In the genomic region with DNA sequence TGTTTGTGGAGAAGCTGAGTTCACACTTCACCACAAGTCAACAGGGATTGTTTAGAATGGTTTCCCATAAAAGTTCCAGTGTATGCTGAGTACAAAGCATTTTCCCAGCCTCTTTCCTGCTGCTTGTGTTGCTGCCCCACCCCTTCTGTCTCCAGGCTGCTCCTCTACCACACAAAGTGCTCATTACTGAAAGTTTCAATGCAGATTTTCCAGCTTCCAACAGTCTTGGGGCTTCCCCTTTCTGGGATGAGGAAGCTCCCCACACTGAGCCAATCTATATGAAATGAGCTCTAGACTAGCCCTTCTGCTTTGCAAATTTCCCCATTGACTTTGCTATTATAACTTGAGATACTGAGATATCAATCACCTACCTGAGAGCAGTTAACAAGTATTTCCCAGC, we compare ENCODE assay signal across 35 mouse cellular contexts. TPM values are rescaled to one million over a fixed set of nuclear protein-coding genes. Genes with fewer than 3 reads are reported as not detected.
A peak's percentile ranks its signal among the peaks of the same experiment; 100 is the strongest.
DNase-seq lines count a peak whose midpoint lies in the region; ATAC-seq and TF ChIP-seq lines count a peak whose summit lies in the region.
"Had no signal": no experiment of that assay in that cellular context is flagged by ENCODE, and none has a peak within 500 bp of the region (broad histone marks: within the 10 kb centered on the region; RNA-seq: fewer than 3 reads in every experiment).

No protein-coding gene starts in this region.

- H3K36me3 ChIP-seq in intestine, embryonic 15.5 days = no peaks in the 10 kb centered on the region
- no peaks in the 10 kb centered on the region for H3K36me3 ChIP-seq in intestine, postnatal 0 days (ENCODE audit: control insufficient read depth, insufficient read depth)
- H3K36me3 ChIP-seq in CH12.LX (replicated peaks in 1 of 2; ENCODE audit: control insufficient read depth in 1 of 2, insufficient read depth in 1 of 2, low read length in 1 of 2) = no peaks in the 10 kb centered on the region
- H3K36me3 ChIP-seq: embryonic facial prominence, embryonic 12.5 days; embryonic facial prominence, embryonic 15.5 days; forebrain, embryonic 12.5 days; G1E; heart, embryonic 10.5 days; heart, embryonic 13.5 days had no signal

- TF ChIP-seq CTCF in intestine, postnatal 0 days (IDR thresholded peaks at IDR 0.05; ENCODE audit: low read depth) = no peak
- TF ChIP-seq CTCF in CH12.LX (conservative IDR thresholded peaks at IDR 0.05 in 1 of 2, IDR thresholded peaks at IDR 0.05 in 1 of 2; ENCODE audit: low read depth in 2 of 2, low read length in 2 of 2) = no peak

- no peak overlapping the region for H3K4me2 ChIP-seq in intestine, embryonic 15.5 days (replicated peaks)
- no peak overlapping the region for H3K4me2 ChIP-seq in intestine, postnatal 0 days (replicated peaks; ENCODE audit: low read depth)
- H3K4me2 ChIP-seq in CH12.LX (ENCODE audit: insufficient read depth, low read depth, poor library complexity, severe bottlenecking) = peak overlapping the region; percentile 48
- H3K4me2 ChIP-seq: embryonic facial prominence, embryonic 12.5 days; embryonic facial prominence, embryonic 15.5 days; forebrain, embryonic 12.5 days; heart, embryonic 13.5 days; hindbrain, embryonic 14.5 days had no signal

- H3K79me2 ChIP-seq in CH12.LX (replicated peaks; ENCODE audit: control insufficient read depth, extremely low read depth, insufficient read depth, poor library complexity, severe bottlenecking) = no peaks in the 10 kb centered on the region

- peak; percentile 49; the same call in 1 of the 2 replicates for ATAC-seq in intestine, embryonic 15.5 days
- no peak for ATAC-seq in intestine, postnatal 0 days
- peak; percentile 67 for ATAC-seq in granulocyte monocyte progenitor cell, adult 5-6 weeks (replicated peaks; ENCODE audit: poor library complexity, severe bottlenecking)
- ATAC-seq in megakaryocyte progenitor cell, adult 5-6 weeks (replicated peaks; ENCODE audit: poor library complexity) = peak; percentile 77
- ATAC-seq in erythroblast, adult 5-6 weeks (replicated peaks; ENCODE audit: low FRiP score, poor library complexity, severe bottlenecking) = no peak
- no peak for ATAC-seq in frontal cortex, adult (ENCODE audit: low TSS enrichment)
- ATAC-seq: forebrain, embryonic 16.5 days; hindbrain, postnatal 0 days; inflammation-experienced regulatory T-cells, adult 6 months; Patski had no signal

- H3K4me1 ChIP-seq in intestine, embryonic 15.5 days (replicated peaks) = no peaks in the 10 kb centered on the region
- H3K4me1 ChIP-seq in intestine, postnatal 0 days (replicated peaks; ENCODE audit: control insufficient read depth, insufficient read depth, low read length) = no peaks in the 10 kb centered on the region
- H3K4me1 ChIP-seq in CH12.LX (ENCODE audit: control insufficient read depth in 1 of 2, insufficient read depth in 2 of 2) = peaks cover 24 to 57% of the 10 kb centered on the region in 2 experiments
- H3K4me1 ChIP-seq: embryonic facial prominence, embryonic 12.5 days; embryonic facial prominence, embryonic 15.5 days; forebrain, embryonic 12.5 days; heart, embryonic 10.5 days; heart, embryonic 13.5 days had no signal

- TF ChIP-seq EP300 in CH12.LX (IDR thresholded peaks at IDR 0.05; ENCODE audit: low read length) = peak; percentile 71

- no peaks in the 10 kb centered on the region for H3K27me3 ChIP-seq in intestine, embryonic 15.5 days (replicated peaks)
- H3K27me3 ChIP-seq in intestine, postnatal 0 days (replicated peaks; ENCODE audit: control insufficient read depth, insufficient read depth, low read length) = no peaks in the 10 kb centered on the region
- no peaks in the 10 kb centered on the region for H3K27me3 ChIP-seq in CH12.LX (replicated peaks)
- H3K27me3 ChIP-seq: embryonic facial prominence, embryonic 12.5 days; embryonic facial prominence, embryonic 15.5 days; forebrain, embryonic 12.5 days; heart, embryonic 13.5 days had no signal

- in situ Hi-C loops in CH12.LX (cut with MboI; ENCODE audit: low pct_ligation_motif_present, low pct_unique_long_range_greater_than_20kb, low sequenced_read_pairs) = no loop called here

- H3K27ac ChIP-seq in intestine, embryonic 15.5 days = no peak overlapping the region
- H3K27ac ChIP-seq in intestine, postnatal 0 days (ENCODE audit: low read depth, low read length) = no peak overlapping the region
- peak overlapping the region; percentile 93 for H3K27ac ChIP-seq in CH12.LX (ENCODE audit: insufficient read depth, low read depth)
- H3K27ac ChIP-seq: embryonic facial prominence, embryonic 12.5 days; embryonic facial prominence, embryonic 15.5 days; forebrain, embryonic 12.5 days; gastrocnemius, adult 2 months; heart, adult 2 months; heart, embryonic 10.5 days; heart, embryonic 13.5 days; hindbrain, embryonic 14.5 days; hindbrain, postnatal 0 days had no signal

- no peak overlapping the region for H3K4me3 ChIP-seq in intestine, embryonic 15.5 days (replicated peaks)
- no peak overlapping the region for H3K4me3 ChIP-seq in intestine, postnatal 0 days (ENCODE audit: low read depth, low read length)
- H3K4me3 ChIP-seq in CH12.LX (replicated peaks in 1 of 3; ENCODE audit: low read depth in 2 of 3, low read length in 2 of 3, poor library complexity in 1 of 3) = no peak overlapping the region
- H3K4me3 ChIP-seq: embryonic facial prominence, embryonic 12.5 days; embryonic facial prominence, embryonic 15.5 days; erythroblast, embryonic 14.5 days; forebrain, embryonic 12.5 days; gastrocnemius, adult 2 months; heart, adult 2 months; heart, embryonic 10.5 days; heart, embryonic 13.5 days had no signal

- dilution Hi-C loops in CH12.LX (cut with MboI; ENCODE audit: extremely low pct_ligation_motif_present, extremely low pct_unique_long_range_greater_than_20kb, low sequenced_read_pairs) = no loop called here

- H3K9ac ChIP-seq in intestine, embryonic 15.5 days = no peak overlapping the region
- H3K9ac ChIP-seq in intestine, postnatal 0 days (ENCODE audit: low read depth, low read length) = no peak overlapping the region
- peak overlapping the region; percentile 31; the same call in 1 of the 2 replicates for H3K9ac ChIP-seq in CH12.LX (ENCODE audit: insufficient read depth, low read depth)
- H3K9ac ChIP-seq: embryonic facial prominence, embryonic 12.5 days; embryonic facial prominence, embryonic 15.5 days; forebrain, embryonic 12.5 days; heart, embryonic 13.5 days; hindbrain, embryonic 14.5 days had no signal

- H3K9me3 ChIP-seq in intestine, embryonic 15.5 days = no peaks in the 10 kb centered on the region
- H3K9me3 ChIP-seq in intestine, postnatal 0 days (ENCODE audit: control insufficient read depth) = no peaks in the 10 kb centered on the region
- no peaks in the 10 kb centered on the region for H3K9me3 ChIP-seq in CH12.LX (replicated peaks; ENCODE audit: low read length)
- H3K9me3 ChIP-seq: embryonic facial prominence, embryonic 12.5 days; embryonic facial prominence, embryonic 15.5 days; forebrain, embryonic 12.5 days; G1E; heart, embryonic 10.5 days; heart, embryonic 13.5 days had no signal

- no peak for TF ChIP-seq POLR2A in CH12.LX (IDR thresholded peaks at IDR 0.05; ENCODE audit: low read depth, low read length)

- TF ChIP-seq RAD21 in CH12.LX (IDR thresholded peaks at IDR 0.05; ENCODE audit: low read depth, low read length) = no peak

- peak; percentile 59 for DNase-seq in CH12.LX (ENCODE audit: extremely low read depth)
- no peak for DNase-seq in cerebellum, postnatal 14 days
- DNase-seq: adrenal gland, postnatal 10 days; adrenal gland, postnatal 36 days; cerebellum, adult 11 months; cerebellum, adult 2 months; cerebellum, postnatal 10 days; gastrocnemius, adult 2 months; gastrocnemius, postnatal 14 days; heart, adult 2 months; heart, postnatal 14 days; heart, postnatal 4 days had no signal

RNA-seq across cellular contexts. Expression of a gene that starts 4.0 kb away (rescaled TPM):
- polyA plus RNA-seq in intestine, embryonic 15.5 days (2015; fragmentation: Nextera tagmentation; extraction: Ambion mirVana) = not detected in 2 replicates
- not detected in 2 replicates for polyA plus RNA-seq in intestine, postnatal 0 days (2015; fragmentation: Nextera tagmentation; extraction: Ambion mirVana)
- 1.3 and 1.6 TPM in 2 replicates for total RNA-seq in CH12.LX (2012; rRNA removed)
- not detected in 2 replicates for total RNA-seq in CH12.LX (2014; rRNA removed)
- 0.33 TPM in 1 of 2 replicates, not detected in the other for polyA plus RNA-seq in CH12.LX (2012; ENCODE audit: insufficient read length, low read depth)
- not detected in 2 replicates for total RNA-seq in granulocyte monocyte progenitor cell, adult 5-6 weeks (2014; fragmentation: Nextera tagmentation)
- total RNA-seq in granulocyte monocyte progenitor cell, adult 5-6 weeks (2017) = not detected in 2 replicates
- not detected in 2 replicates for total RNA-seq in megakaryocyte progenitor cell, adult 5-6 weeks (2015)
- total RNA-seq in megakaryocyte progenitor cell, adult 5-6 weeks (2017) = not detected in 2 replicates
- not detected in 2 replicates for total RNA-seq in erythroblast, adult 5-6 weeks (2015; ENCODE audit: low replicate concordance)
- 1.3 TPM in 1 of 2 replicates, not detected in the other for total RNA-seq in erythroblast, adult 5-6 weeks (2017; ENCODE audit: low replicate concordance)
- total RNA-seq: adrenal gland, adult 18-20 months; adrenal gland, postnatal 10 days; adrenal gland, postnatal 36 days; G1E; gastrocnemius, adult 2 months; gastrocnemius, postnatal 14 days; heart, adult 2 months; heart, postnatal 14 days; heart, postnatal 4 days; hindbrain, postnatal 0 days had no signal
- polyA plus RNA-seq: cerebellum, adult 2 months; embryonic facial prominence, embryonic 12.5 days; embryonic facial prominence, embryonic 15.5 days; erythroblast, embryonic 14.5 days; forebrain, embryonic 12.5 days; forebrain, embryonic 16.5 days; frontal cortex, adult 2 months; G1E; gonadal fat pad, adult 2 months; heart, adult 2 months; heart, embryonic 10.5 days; heart, embryonic 13.5 days; heart, embryonic 16.5 days; hindbrain, embryonic 11.5 days; hindbrain, embryonic 14.5 days; hindbrain, postnatal 0 days; inflammation-experienced regulatory T-cells, adult 6 months; Patski had no signal

RNA-seq across cellular contexts. Expression of a gene that starts 19.5 kb away (rescaled TPM):
- 27.9 and 88.1 TPM in 2 replicates for polyA plus RNA-seq in intestine, embryonic 15.5 days (2015; fragmentation: Nextera tagmentation; extraction: Ambion mirVana)
- polyA plus RNA-seq in intestine, postnatal 0 days (2015; fragmentation: Nextera tagmentation; extraction: Ambion mirVana) = 21.7 and 23.3 TPM in 2 replicates
- total RNA-seq in CH12.LX (2012; rRNA removed) = 0.17 TPM in 1 of 2 replicates, not detected in the other
- total RNA-seq in CH12.LX (2014; rRNA removed) = not detected in 2 replicates
- polyA plus RNA-seq in CH12.LX (2012; ENCODE audit: insufficient read length, low read depth) = not detected in 2 replicates
- total RNA-seq in granulocyte monocyte progenitor cell, adult 5-6 weeks (2014; fragmentation: Nextera tagmentation) = not detected in 2 replicates
- not detected in 2 replicates for total RNA-seq in granulocyte monocyte progenitor cell, adult 5-6 weeks (2017)
- total RNA-seq in megakaryocyte progenitor cell, adult 5-6 weeks (2015) = not detected in 2 replicates
- not detected in 2 replicates for total RNA-seq in megakaryocyte progenitor cell, adult 5-6 weeks (2017)
- 2.1 TPM in 1 of 2 replicates, not detected in the other for total RNA-seq in erythroblast, adult 5-6 weeks (2015; ENCODE audit: low replicate concordance)
- not detected in 2 replicates for total RNA-seq in erythroblast, adult 5-6 weeks (2017; ENCODE audit: low replicate concordance)
- total RNA-seq: adrenal gland, adult 18-20 months; adrenal gland, postnatal 10 days; adrenal gland, postnatal 36 days; gastrocnemius, adult 2 months; gastrocnemius, postnatal 14 days; heart, postnatal 14 days had no signal
- polyA plus RNA-seq: embryonic facial prominence, embryonic 12.5 days; erythroblast, embryonic 14.5 days; forebrain, embryonic 12.5 days; forebrain, embryonic 16.5 days; G1E; heart, embryonic 10.5 days; hindbrain, embryonic 11.5 days; inflammation-experienced regulatory T-cells, adult 6 months; Patski had no signal

RNA-seq across cellular contexts. Expression of a gene that starts 32.9 kb away (rescaled TPM):
- not detected in 2 replicates for polyA plus RNA-seq in intestine, embryonic 15.5 days (2015; fragmentation: Nextera tagmentation; extraction: Ambion mirVana)
- not detected in 2 replicates for polyA plus RNA-seq in intestine, postnatal 0 days (2015; fragmentation: Nextera tagmentation; extraction: Ambion mirVana)
- total RNA-seq in CH12.LX (2012; rRNA removed) (not detected in 2 replicates), CH12.LX (2014; rRNA removed) (not detected in 2 replicates)
- not detected in 2 replicates for polyA plus RNA-seq in CH12.LX (2012; ENCODE audit: insufficient read length, low read depth)
- total RNA-seq in granulocyte monocyte progenitor cell, adult 5-6 weeks (2014; fragmentation: Nextera tagmentation) = not detected in 2 replicates
- not detected in 2 replicates for total RNA-seq in granulocyte monocyte progenitor cell, adult 5-6 weeks (2017)
- not detected in 2 replicates for total RNA-seq in megakaryocyte progenitor cell, adult 5-6 weeks (2015)
- total RNA-seq in megakaryocyte progenitor cell, adult 5-6 weeks (2017) = not detected in 2 replicates
- total RNA-seq in erythroblast, adult 5-6 weeks (2015; ENCODE audit: low replicate concordance) = not detected in 2 replicates
- total RNA-seq in erythroblast, adult 5-6 weeks (2017; ENCODE audit: low replicate concordance) = not detected in 2 replicates
- total RNA-seq: adrenal gland, adult 18-20 months; adrenal gland, postnatal 10 days; adrenal gland, postnatal 36 days; G1E; gastrocnemius, adult 2 months; gastrocnemius, postnatal 14 days; heart, adult 2 months; heart, postnatal 14 days; heart, postnatal 4 days; hindbrain, postnatal 0 days had no signal
- polyA plus RNA-seq: cerebellum, adult 2 months; embryonic facial prominence, embryonic 12.5 days; erythroblast, embryonic 14.5 days; forebrain, embryonic 12.5 days; forebrain, embryonic 16.5 days; frontal cortex, adult 2 months; G1E; gonadal fat pad, adult 2 months; heart, adult 2 months; heart, embryonic 10.5 days; heart, embryonic 13.5 days; heart, embryonic 16.5 days; hindbrain, embryonic 11.5 days; hindbrain, embryonic 14.5 days; hindbrain, postnatal 0 days; inflammation-experienced regulatory T-cells, adult 6 months; Patski had no signal

RNA-seq across cellular contexts. Expression of a gene that starts 37.1 kb away (rescaled TPM):
- polyA plus RNA-seq in intestine, embryonic 15.5 days (2015; fragmentation: Nextera tagmentation; extraction: Ambion mirVana) = not detected in 2 replicates
- not detected in 2 replicates for polyA plus RNA-seq in intestine, postnatal 0 days (2015; fragmentation: Nextera tagmentation; extraction: Ambion mirVana)
- not detected in 2 replicates for total RNA-seq in CH12.LX (2012; rRNA removed)
- not detected in 2 replicates for total RNA-seq in CH12.LX (2014; rRNA removed)
- polyA plus RNA-seq in CH12.LX (2012; ENCODE audit: insufficient read length, low read depth) = not detected in 2 replicates
- total RNA-seq in granulocyte monocyte progenitor cell, adult 5-6 weeks (2014; fragmentation: Nextera tagmentation) = not detected in 2 replicates
- total RNA-seq in granulocyte monocyte progenitor cell, adult 5-6 weeks (2017) = not detected in 2 replicates
- total RNA-seq in megakaryocyte progenitor cell, adult 5-6 weeks (2015) = not detected in 2 replicates
- not detected in 2 replicates for total RNA-seq in megakaryocyte progenitor cell, adult 5-6 weeks (2017)
- not detected in 2 replicates for total RNA-seq in erythroblast, adult 5-6 weeks (2015; ENCODE audit: low replicate concordance)
- total RNA-seq in erythroblast, adult 5-6 weeks (2017; ENCODE audit: low replicate concordance) = not detected in 2 replicates
- total RNA-seq: adrenal gland, adult 18-20 months; adrenal gland, postnatal 10 days; adrenal gland, postnatal 36 days; gastrocnemius, adult 2 months; gastrocnemius, postnatal 14 days; heart, adult 2 months; heart, postnatal 14 days; heart, postnatal 4 days; hindbrain, postnatal 0 days had no signal
- polyA plus RNA-seq: cerebellum, adult 2 months; embryonic facial prominence, embryonic 12.5 days; embryonic facial prominence, embryonic 15.5 days; erythroblast, embryonic 14.5 days; forebrain, embryonic 12.5 days; forebrain, embryonic 16.5 days; frontal cortex, adult 2 months; G1E; gonadal fat pad, adult 2 months; heart, adult 2 months; heart, embryonic 10.5 days; heart, embryonic 13.5 days; heart, embryonic 16.5 days; hindbrain, embryonic 11.5 days; hindbrain, embryonic 14.5 days; hindbrain, postnatal 0 days; inflammation-experienced regulatory T-cells, adult 6 months; Patski had no signal

RNA-seq across cellular contexts. Expression of a gene that starts 42.4 kb away (rescaled TPM):
- 1.3 and 2.0 TPM in 2 replicates for polyA plus RNA-seq in intestine, embryonic 15.5 days (2015; fragmentation: Nextera tagmentation; extraction: Ambion mirVana)
- 2.6 and 3.0 TPM in 2 replicates for polyA plus RNA-seq in intestine, postnatal 0 days (2015; fragmentation: Nextera tagmentation; extraction: Ambion mirVana)
- 15.6 and 18.3 TPM in 2 replicates for total RNA-seq in CH12.LX (2012; rRNA removed)
- 35.1 and 38.2 TPM in 2 replicates for total RNA-seq in CH12.LX (2014; rRNA removed)
- polyA plus RNA-seq in CH12.LX (2012; ENCODE audit: insufficient read length, low read depth) = 15.3 and 16.4 TPM in 2 replicates
- 1.2 and 6.1 TPM in 2 replicates for total RNA-seq in granulocyte monocyte progenitor cell, adult 5-6 weeks (2014; fragmentation: Nextera tagmentation)
- total RNA-seq in granulocyte monocyte progenitor cell, adult 5-6 weeks (2017) = 8.2 and 10.0 TPM in 2 replicates
- total RNA-seq in megakaryocyte progenitor cell, adult 5-6 weeks (2015) = 9.2 and 14.6 TPM in 2 replicates
- 20.7 and 22.2 TPM in 2 replicates for total RNA-seq in megakaryocyte progenitor cell, adult 5-6 weeks (2017)
- 8.1 and 47.2 TPM in 2 replicates for total RNA-seq in erythroblast, adult 5-6 weeks (2015; ENCODE audit: low replicate concordance)
- total RNA-seq in erythroblast, adult 5-6 weeks (2017; ENCODE audit: low replicate concordance) = 9.5 and 15.7 TPM in 2 replicates
- polyA plus RNA-seq: hindbrain, embryonic 11.5 days; Patski had no signal

Comparison
In these comparisons a context has a peak if more than half of its experiments do, and no peak if none do; other contexts are left out.
1. ATAC-seq: peak in intestine, embryonic 15.5 days (single experiment), granulocyte monocyte progenitor cell, adult 5-6 weeks (single experiment) and megakaryocyte progenitor cell, adult 5-6 weeks (single experiment); none in intestine, postnatal 0 days (single experiment), erythroblast, adult 5-6 weeks (single experiment) and frontal cortex, adult (single experiment).